ENCODE assay signal across 24 mouse cellular contexts in genomic region chr3:17238407-17238806, GRCm38 (mm10).
"Had no signal": no experiment of that assay in that cellular context is flagged by ENCODE, and none has a peak within 500 bp of the region (broad histone marks: within the 10 kb centered on the region; RNA-seq: fewer than 3 reads in every experiment).

No protein-coding gene starts in this region.

- H3K27me3 ChIP-seq: heart, embryonic 12.5 days; hindbrain, embryonic 12.5 days; intestine, embryonic 15.5 days; limb, embryonic 12.5 days; liver, embryonic 13.5 days had no signal

- H3K4me2 ChIP-seq: heart, embryonic 12.5 days; hindbrain, embryonic 12.5 days; hindbrain, embryonic 14.5 days; intestine, embryonic 15.5 days; limb, embryonic 12.5 days; liver, embryonic 11.5 days; liver, embryonic 13.5 days had no signal

- H3K4me1 ChIP-seq: heart, embryonic 10.5 days; heart, embryonic 12.5 days; hindbrain, embryonic 12.5 days; intestine, embryonic 15.5 days; limb, embryonic 10.5 days; limb, embryonic 12.5 days; liver, embryonic 13.5 days had no signal

- H3K4me3 ChIP-seq: gastrocnemius, adult 2 months; heart, embryonic 10.5 days; heart, embryonic 12.5 days; hindbrain, embryonic 12.5 days; intestine, embryonic 15.5 days; layer of hippocampus, adult 2 months; limb, embryonic 10.5 days; limb, embryonic 12.5 days; liver, embryonic 13.5 days had no signal

- H3K9me3 ChIP-seq: heart, embryonic 10.5 days; heart, embryonic 12.5 days; hindbrain, embryonic 12.5 days; intestine, embryonic 15.5 days; limb, embryonic 10.5 days; limb, embryonic 12.5 days; liver, embryonic 13.5 days had no signal

- H3K27ac ChIP-seq: gastrocnemius, adult 2 months; heart, embryonic 10.5 days; hindbrain, embryonic 12.5 days; hindbrain, embryonic 14.5 days; intestine, embryonic 15.5 days; layer of hippocampus, adult 2 months; limb, embryonic 10.5 days; limb, embryonic 12.5 days; liver, embryonic 13.5 days had no signal

- ATAC-seq: inflammation-experienced regulatory T-cells, adult 6 months; intestine, embryonic 15.5 days; intestine, postnatal 0 days had no signal

- H3K9ac ChIP-seq: heart, embryonic 12.5 days; hindbrain, embryonic 12.5 days; hindbrain, embryonic 14.5 days; intestine, embryonic 15.5 days; limb, embryonic 12.5 days; liver, embryonic 13.5 days had no signal

- DNase-seq: gastrocnemius, adult 2 months; gastrocnemius, postnatal 10 days; gastrocnemius, postnatal 25 days; heart, adult 18-20 months; heart, postnatal 10 days; heart, postnatal 4 days; kidney, adult 18-20 months; kidney, adult 8-10 months; kidney, postnatal 10 days; kidney, postnatal 25 days; kidney, postnatal 4 days; liver; liver, embryonic 13.5 days had no signal

- H3K36me3 ChIP-seq: heart, embryonic 10.5 days; heart, embryonic 12.5 days; hindbrain, embryonic 12.5 days; intestine, embryonic 15.5 days; limb, embryonic 10.5 days; limb, embryonic 12.5 days; liver, embryonic 13.5 days had no signal
